Mouse (Mus musculus) regulatory T cell (primary cell): ENCODE data around the gene Cabp2.

Experiments used
- in situ Hi-C: fragments of 300-600 bp; cut with MboI, MseI; formaldehyde crosslinking; loops from one replicate; pipeline ENCODE4 v1.15.1; 2025; ENCODE audit warnings: high pct_unique_total_duplicates

Cabp2 gene

DNA sequence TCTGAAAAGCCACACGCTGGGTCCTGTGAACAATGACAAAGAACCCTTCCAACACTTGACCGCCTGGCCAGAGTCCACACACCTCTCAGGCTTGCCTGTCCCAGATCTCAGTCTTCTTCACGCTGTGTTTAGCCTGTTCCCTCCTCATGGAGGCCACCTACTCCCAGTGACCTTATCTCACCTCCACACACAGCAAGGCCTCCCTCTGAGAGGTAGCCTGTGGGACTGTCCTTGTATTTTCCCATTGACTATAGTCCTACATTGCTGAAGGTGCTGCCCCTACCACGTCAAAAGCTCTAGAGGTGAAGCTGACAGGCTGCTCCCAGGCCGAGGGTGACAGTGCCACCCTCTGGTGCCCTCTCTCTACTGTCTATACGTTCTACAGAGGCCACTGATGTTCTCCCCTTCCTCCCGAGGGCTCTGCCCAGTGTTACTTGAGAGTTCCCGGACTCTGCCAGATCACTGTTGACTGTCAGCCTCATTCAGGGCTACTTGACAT, 818 bp upstream of the Cabp2 start:
- in situ Hi-C loops = no loop called here

DNA sequence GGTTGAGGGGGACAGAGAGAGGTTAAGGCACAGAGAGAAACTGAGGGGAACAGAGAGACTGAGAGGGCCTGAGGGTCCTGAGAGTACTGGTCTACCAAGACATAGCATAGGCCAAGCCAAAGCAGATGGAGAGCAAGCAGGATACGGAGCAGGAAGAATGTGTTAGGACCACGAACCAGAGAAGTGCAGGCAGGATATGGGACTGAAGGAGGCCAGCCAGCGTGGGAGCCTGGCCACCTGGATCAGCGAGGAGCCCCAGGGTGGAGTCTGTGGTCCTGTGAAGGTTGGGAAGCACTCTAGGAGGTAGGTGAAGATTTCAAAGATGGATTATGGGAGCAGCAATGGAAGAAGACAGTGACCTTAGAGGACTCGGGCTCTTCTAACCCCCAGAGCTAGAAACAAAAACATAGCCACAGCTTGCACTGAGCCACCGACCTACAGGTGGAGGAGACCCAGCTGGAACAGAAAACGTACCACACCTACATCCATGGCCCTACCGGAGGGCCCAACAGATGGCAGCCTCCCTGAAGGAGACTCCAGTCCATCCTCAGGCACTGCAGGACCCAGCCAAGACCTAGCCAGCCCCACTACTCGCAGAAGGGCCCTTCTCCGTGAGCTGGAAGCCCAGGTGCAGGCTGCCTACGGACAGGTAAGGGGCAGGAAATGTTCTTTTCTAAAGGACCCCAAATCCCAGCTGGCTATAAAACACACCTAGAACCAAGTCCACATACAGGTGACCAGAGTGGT, 1.0 kb downstream of the Cabp2 start:
- in situ Hi-C loops = no loop called here

DNA sequence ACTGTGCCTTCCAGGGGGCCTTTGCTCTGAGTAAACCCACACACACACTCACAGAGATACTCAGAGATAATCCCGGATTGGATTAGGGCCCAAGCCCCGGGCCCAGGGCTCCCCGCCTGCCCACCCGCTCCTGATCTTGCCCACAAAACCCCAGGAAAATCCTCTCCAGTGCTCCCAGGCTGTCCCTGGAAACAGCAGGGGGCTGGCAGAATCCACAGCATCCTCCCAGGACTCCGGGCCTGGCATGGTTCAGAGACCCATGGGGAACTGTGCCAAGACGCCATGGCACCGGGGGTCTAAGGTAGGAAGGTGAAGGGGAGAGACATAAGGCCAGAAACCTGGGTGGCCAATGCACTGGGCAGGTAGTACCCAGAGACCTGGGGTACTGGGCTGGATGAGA, 1.9 kb downstream of the Cabp2 start:
- in situ Hi-C loops = no loop called here

DNA sequence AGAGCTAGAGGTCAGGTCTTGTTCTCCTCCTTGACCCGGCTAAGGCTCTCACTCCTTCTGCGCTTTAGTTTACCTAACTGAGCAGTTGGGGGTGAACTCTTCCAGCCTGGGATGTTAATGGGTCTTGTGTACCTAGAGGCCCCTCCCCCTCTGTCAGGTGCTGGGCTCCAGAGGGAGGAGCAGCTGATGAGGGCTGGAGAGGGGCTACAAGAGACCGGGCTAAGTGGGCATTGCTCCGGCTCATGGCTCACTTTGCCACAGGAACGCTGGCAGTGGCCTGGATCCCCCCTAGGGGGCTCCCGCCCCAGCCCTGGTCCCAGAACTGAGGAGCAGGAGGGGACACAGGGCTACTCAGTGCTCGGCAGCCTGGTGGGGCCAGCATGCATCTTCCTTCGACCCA, 2.4 kb downstream of the Cabp2 start:
- in situ Hi-C loops = no loop called here

DNA sequence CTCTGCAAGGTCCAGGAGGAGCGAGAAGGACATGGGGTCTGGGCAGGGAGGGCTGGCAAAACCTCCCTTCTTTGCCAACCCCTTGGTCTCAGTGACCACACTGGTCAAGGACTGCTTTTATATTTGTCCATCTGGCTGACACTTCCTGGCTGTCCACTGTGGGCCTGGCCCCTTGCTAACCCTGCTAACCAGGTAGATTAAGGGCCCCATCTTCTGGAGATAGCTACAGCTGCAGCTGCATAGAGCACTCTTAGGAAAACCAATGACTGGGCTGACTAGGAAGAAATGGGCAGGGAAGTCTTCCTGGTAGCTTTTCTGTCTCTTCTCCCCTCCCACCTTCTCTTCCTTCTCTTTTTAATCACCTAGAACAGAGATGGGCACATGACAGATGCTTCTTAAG, 3.6 kb downstream of the Cabp2 start:
- in situ Hi-C loops = no loop called here

DNA sequence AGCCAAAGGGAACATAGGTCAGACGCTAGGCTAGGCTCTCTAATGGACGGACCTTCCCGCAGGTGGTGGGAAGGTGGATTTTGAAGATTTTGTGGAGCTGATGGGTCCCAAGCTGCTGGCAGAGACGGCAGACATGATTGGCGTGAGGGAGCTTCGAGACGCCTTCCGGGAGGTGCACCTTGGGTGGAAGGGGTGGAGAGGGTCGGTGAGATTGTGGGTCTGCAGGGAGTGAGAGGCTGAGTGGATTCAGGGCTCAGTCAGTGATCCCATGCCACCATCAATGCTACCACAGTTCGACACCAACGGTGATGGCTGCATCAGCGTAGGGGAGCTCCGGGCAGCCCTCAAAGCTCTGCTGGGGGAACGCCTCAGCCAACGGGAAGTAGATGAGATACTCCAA, 4.8 kb downstream of the Cabp2 start:
- in situ Hi-C loops = no loop called here

DNA sequence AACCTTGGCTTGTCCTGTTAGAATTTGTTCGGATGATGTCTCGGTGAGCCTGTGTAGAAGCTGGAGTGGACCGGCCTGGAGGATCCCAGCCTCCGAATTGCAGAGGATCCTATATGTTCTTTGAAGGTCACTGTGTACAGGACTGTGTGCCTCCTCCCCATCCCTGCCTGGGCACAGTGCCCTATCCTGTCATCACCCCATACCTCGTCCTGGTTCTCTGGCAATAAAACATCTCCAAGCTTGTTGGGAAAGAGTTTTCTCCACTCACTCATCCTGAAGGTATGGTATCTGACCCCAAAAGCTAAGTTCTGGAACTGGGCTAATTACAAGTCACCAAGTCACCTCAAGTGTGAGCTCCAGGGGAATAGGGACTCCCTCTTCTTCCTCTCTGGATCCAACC, 5.7 kb downstream of the Cabp2 start:
- in situ Hi-C loops = no loop called here

DNA sequence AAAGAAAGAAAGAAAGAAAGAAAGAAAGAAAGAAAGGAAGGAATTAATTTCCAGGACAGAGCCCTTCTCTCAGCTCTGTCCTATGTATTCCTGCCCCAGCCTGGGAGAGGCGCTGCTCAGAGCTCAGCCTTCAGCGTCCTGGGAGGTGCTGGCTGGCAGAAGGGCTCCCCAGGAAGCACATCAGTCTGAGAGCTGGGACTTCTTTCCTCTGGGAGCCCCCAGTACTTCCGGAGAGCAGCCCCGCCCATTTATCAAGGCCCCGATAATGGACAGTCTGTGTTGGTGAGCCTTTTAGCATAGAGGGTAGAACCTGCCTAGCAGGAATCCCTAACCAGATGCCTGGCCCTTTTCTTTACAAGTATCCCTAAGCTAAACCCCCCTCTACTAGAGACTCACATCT, 6.8 kb downstream of the Cabp2 start:
- in situ Hi-C loops = no loop called here

DNA sequence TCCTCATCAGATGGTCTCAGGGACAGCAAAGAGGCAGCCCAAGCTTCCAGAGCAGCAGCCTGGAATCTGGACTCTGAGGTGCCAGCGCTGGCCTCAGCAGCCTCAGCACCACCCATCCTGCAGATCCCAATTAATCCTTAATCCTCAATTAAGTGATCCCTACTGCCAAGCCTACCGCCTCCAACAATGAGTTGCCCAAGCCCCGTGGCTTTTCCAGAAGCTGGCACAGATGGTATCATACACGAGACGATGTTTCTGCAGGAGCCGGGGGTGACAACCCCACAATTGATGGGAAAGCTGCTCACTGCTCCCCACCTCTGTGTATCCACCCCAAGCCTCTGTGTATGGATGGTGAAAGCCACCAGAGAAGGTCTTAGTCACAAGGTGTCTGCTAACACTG, 7.8 kb downstream of the Cabp2 start:
- in situ Hi-C loops = no loop called here

DNA sequence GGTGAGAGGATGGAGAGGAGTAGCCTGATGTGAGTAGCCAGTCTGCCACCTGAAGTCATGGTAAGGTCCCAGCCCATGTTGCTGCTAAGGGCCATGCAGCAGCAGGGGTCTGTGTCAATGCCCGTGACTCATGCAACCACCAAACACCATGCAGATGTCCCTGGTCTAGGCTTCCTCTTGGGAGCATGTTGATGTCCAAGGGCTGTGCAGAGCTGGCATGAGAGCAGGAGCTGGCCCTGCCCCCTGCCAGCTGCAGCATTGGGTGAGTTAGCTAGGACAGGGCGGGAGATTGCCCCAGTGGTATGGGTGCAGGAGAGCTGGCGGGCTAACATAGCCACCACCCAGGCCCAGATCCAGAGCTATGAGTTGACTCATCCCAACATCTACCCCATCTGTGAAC, 9.1 kb downstream of the Cabp2 start:
- in situ Hi-C loops = loop anchor here (5.0 kb wide), 1 partner anchor 33 kb away; the partner anchor contains the start of gene Gstp3

DNA sequence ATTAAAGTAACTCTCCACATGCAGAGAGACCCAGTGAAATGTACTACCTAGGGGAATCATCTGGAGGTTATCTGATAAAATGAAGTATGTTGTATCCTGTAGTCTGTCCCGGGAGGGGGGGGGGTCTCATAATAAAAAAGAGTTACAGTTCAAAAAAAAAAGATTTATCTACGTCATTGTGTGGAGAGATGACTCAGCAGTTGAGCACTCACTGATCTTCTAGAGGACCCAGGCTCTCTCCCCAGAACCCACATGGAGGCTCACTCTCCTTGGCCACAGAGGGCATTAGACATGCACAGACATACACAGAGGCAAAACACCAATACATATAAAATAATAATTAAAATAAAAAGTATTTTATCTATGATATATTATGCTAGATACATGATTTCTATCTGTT, 10.0 kb downstream of the Cabp2 start:
- in situ Hi-C loops = loop anchor here (5.0 kb wide), 1 partner anchor 34 kb away; the partner anchor contains the start of gene Gstp3

DNA sequence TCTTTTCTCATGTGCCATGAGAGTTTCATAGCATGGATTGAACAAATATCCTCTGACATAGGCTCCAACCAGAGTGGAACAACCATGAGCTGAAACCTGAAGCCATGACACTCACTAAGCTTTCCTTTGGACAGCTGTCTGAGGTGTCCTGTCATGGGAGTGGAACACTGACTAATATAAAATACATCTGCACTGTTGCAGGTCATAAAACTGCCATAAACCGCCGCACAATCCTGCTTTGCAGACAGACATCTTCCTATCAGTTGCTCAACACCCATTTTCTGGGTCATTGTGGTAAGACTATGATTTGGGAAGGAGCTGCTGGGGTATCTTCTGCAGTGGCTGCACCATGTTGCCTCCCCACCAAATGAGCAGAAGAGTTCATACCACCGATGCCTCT, 11.4 kb downstream of the Cabp2 start:
- in situ Hi-C loops = loop anchor here (5.0 kb wide), 1 partner anchor 35 kb away; the partner anchor contains the start of gene Gstp3

DNA sequence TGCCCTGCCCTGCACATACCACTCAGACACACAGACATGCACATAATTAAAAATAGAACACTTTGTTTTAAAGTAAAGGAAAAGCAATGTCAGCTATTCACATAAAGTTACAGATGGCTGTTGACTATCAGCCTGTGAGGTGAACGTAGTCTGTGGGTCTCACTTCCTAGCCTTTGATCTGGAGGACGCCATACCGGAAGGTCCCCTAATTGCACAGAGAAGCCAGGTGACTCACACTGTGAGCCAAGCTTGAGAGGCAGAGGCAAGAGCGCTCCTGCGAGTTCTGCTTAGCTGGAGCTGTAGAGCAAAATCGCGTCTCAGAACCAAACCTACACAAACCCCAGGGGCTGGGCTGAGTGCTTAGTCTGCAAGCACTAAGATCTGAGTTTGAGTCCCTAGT, 12.4 kb downstream of the Cabp2 start:
- in situ Hi-C loops = loop anchor here (5.0 kb wide), 1 partner anchor 36 kb away; the partner anchor contains the start of gene Gstp3

DNA sequence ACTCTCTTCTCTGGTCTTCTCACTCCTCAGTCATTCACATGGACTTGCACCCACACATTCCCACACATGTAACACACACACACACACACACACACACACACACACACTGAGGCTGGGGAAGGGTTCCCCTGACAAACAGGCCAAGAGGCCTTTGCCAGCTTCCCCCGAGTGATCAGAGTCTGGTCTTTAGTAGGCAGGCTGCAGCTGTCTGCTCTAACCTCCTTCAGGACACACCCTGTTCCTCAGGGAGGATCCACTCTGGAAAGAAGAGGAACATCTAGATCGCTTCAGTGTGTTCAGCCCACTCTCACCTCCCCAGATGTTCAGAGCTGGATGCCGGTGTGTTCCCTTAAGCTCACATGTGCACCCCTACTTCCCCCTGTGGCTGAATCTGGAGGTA, 13.0 kb downstream of the Cabp2 start:
- in situ Hi-C loops = loop anchor here (5.0 kb wide), 1 partner anchor 37 kb away; the partner anchor contains the start of gene Gstp3

DNA sequence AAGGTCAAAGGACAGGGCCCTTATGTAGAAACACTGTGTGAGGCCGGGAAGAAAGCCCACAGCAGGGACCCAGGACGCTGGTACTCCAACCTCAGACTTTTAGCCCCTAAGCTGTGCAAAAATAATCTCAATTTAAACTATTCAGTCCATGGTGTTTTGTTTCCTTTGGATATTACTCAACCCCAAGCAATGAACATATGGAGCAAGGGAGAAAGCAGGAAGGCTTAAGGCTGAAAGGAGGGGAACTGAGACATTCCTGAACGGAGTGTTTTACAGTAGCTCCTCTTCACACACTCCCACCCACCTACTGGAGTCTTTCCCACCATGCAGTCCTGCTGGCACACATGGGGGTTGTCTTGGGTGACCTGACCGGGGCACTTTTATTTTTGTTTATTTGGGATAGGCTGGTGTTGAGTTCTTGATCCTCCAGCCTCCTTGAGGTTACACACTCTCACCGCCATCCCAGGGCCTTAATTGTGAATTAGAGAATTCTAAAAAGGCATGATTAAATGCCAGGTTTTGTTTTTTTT, 13.5 kb downstream of the Cabp2 start:
- in situ Hi-C loops = loop anchor here (5.0 kb wide), 1 partner anchor 38 kb away; the partner anchor contains the start of gene Gstp3

DNA sequence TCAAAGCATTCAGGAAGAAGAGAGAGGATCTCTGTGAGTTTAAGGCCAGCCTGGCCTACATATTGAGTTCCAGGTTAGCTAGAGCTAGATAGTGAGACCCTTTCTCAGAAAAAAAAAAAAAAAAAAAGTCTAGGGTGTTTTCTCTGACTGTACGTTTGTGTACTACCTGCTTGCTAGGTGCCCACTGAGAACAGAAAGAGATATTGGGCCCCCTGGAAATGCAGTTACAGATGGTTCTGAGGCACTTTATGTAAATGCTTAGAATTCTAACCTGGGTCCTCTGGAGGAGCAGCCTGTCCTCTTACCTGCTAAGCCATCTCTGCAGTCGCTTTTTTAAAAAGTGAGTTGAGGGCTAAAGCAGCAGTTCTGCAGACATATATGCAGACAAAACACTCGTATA, 14.4 kb downstream of the Cabp2 start:
- in situ Hi-C loops = no loop called here

DNA sequence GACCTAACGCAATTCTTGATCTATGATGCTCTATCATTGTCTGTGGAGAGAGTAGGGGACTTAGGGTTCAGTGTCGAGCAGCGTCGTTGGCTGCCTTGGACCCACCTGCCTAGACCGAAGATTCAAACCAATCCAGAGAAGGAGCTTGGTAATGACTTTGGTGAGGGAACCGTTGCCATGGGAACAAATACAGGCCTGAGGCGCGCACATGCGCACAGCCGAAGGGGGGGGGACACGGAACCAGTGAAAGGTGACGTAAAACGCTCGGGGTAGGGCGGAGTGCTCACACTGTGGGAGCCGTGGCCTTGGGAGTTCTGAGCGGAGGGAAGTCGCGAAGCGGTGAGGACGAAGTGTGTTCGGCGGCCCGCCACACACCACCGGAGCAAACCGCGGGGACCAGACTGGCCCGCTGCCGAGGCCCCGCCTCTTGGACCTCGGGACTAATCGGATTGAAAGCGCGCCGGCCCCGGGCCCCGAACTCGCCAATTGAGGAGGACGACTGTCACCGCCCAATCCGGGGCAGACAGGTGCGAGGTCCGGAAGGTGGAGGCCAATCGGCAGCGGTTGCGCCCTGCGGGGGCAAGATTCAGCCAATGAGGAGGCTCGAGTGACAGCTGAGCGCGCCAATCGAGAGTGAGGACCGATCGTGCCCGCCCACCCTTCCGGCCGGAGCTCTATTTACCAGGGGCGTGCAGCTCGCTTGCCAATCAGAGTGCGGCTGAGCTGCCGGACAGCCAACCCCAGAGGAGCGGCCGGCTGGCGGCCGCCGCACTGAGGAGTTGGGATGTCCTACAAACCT, 15.5 kb downstream of the Cabp2 start, which contains the start of gene Cdk2ap2:
Gene Cdk2ap2, plus strand, starts transcription at position 541 of the 799 bp plus-strand sequence.
- in situ Hi-C loops = no loop called here

DNA sequence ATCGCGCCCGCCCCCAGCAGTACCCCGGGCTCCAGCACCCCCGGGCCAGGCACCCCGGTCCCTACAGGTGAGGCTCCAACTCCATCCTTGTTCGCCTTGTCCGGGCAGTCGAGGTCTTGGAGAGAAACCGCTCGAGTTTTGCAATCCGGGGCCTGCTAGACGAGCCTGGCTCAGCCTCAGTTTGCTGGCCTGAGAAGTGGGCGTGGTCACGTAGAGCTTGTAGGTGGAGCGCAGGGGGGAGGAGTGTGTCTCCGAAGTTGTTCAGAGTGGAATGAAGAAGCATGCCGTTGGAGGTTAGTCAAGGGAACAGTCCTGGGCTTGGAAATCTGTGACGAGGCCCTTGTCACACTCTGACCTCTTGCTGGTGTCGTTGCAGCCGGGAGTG, 16.1 kb downstream of the Cabp2 start:
- in situ Hi-C loops = no loop called here

DNA sequence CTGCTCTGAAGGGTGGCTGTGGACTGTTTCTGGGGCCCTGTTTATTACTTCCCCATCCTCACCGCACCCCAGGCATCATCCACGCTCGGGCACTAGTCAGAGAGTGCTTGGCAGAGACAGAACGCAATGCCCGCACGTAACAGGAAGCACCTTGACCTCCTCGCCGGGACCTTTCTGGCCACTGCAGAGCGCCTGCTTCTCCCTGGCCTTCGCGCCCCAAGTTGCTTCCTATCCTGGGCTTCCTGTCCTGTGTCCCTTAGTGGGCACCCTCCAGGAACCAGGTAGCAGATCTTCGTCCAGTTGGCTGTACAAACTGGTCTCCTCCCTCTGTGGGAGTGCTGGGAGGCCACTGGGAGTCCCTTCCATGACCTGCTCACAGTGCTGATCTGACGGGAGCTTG, 17.0 kb downstream of the Cabp2 start:
- in situ Hi-C loops = no loop called here

DNA sequence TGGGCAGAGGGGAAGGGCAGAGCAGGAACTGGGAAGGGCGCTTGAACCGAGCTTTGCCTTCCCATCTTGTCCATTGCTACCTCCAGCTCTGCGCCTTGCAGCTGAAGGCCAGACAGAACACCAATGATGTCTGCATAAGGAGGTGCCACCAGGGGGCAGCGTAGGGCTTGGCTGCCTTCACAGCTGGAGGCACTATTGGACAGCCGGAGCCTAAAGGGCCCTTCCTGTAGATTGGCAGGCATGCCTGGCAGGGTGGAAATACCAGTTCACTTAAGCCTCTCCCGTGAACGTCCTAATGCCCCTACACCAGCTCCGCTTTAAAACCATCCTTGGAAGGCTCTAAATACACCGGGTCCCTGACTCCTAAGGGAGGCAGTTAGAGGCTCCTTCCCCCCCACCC, 17.7 kb downstream of the Cabp2 start:
- in situ Hi-C loops = no loop called here

DNA sequence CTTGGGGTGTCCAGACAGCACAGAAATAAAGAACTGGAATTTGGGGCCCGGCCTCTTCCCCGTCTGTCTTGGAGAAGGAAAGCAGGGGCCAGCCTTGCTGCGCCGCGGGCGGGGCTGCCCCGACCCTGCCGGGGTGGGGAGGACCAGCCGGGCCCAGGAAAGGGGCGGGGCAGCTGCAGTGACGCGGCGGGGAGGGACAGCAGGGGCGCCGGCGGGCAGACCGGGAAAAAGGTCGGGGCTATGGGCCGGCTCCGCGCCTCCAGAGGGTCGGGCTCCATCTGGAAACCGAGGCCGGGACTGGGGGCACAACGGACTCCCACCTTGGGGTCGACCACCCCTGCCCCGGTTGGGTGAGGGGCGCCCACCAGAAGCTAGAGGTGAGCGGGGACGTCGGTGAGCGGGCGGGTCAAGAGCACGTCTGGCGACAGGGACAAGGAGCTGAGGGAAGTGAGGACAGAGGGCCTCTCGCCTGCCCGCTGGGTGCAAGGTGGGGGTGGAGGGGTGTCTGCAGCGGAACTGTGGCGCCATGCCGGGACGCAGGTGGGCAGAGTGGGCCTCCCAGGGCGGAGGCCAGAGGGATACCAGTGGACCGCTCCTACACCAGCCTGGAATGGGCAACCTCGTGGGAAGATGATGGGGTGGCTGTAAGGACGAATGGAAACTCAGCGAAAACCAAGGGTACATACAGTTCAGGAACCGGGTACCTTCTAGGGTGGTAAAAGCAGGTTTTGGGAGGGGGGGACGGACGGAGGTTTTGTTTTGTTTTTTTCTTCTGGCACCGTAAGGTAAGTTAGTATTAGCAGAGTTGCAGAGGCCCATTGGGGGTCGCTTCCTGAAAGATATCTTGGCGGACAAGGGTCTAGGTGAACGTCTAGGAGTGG, 18.7 kb downstream of the Cabp2 start, which contains the start of gene Pitpnm1:
Gene Pitpnm1, plus strand, starts transcription at position 162 of the 881 bp plus-strand sequence.
- in situ Hi-C loops = no loop called here
